In genomic region chr16:63881190-63881589, GRCm38 (mm10) we compare ENCODE assay signal across 17 mouse cellular contexts. TPM values are rescaled to one million over a fixed set of nuclear protein-coding genes. Genes with fewer than 3 reads are reported as not detected.
"Had no signal": no experiment of that assay in that cellular context is flagged by ENCODE, and none has a peak within 500 bp of the region (broad histone marks: within the 10 kb centered on the region; RNA-seq: fewer than 3 reads in every experiment).

No protein-coding gene starts in this region.

- H3K4me2 ChIP-seq: neural tube, embryonic 13.5 days; neural tube, embryonic 15.5 days; stomach, embryonic 15.5 days had no signal

- H3K36me3 ChIP-seq: neural tube, embryonic 13.5 days; neural tube, embryonic 15.5 days; stomach, embryonic 15.5 days had no signal

- H3K9ac ChIP-seq: neural tube, embryonic 13.5 days; neural tube, embryonic 15.5 days; stomach, embryonic 15.5 days had no signal

- DNase-seq: retina, postnatal 1 day; right cerebral cortex, adult 18-20 months; right cerebral cortex, postnatal 14 days; right cerebral cortex, postnatal 25 days; right cerebral cortex, postnatal 4 days; spleen, adult 18-20 months; thymus, adult 18-20 months; thymus, adult 2 months; thymus, postnatal 14 days; thymus, postnatal 25 days; thymus, postnatal 36 days; thymus, postnatal 4 days had no signal

- H3K4me3 ChIP-seq: neural tube, embryonic 13.5 days; neural tube, embryonic 15.5 days; stomach, embryonic 15.5 days had no signal

- H3K9me3 ChIP-seq: neural tube, embryonic 13.5 days; neural tube, embryonic 15.5 days; stomach, embryonic 15.5 days had no signal

- H3K4me1 ChIP-seq: neural tube, embryonic 13.5 days; neural tube, embryonic 15.5 days; stomach, embryonic 15.5 days had no signal

- H3K27ac ChIP-seq: neural tube, embryonic 13.5 days; neural tube, embryonic 15.5 days; stomach, embryonic 15.5 days; stomach, postnatal 0 days had no signal

- H3K27me3 ChIP-seq: neural tube, embryonic 13.5 days; neural tube, embryonic 15.5 days; stomach, embryonic 15.5 days had no signal

RNA-seq across cellular contexts. Expression of gene Epha3, which starts 17.2 kb away (rescaled TPM):
- total RNA-seq: neutrophil, adult 5-6 weeks had no signal
